10 mouse cellular contexts compared by ENCODE assay signal in the genomic region with DNA sequence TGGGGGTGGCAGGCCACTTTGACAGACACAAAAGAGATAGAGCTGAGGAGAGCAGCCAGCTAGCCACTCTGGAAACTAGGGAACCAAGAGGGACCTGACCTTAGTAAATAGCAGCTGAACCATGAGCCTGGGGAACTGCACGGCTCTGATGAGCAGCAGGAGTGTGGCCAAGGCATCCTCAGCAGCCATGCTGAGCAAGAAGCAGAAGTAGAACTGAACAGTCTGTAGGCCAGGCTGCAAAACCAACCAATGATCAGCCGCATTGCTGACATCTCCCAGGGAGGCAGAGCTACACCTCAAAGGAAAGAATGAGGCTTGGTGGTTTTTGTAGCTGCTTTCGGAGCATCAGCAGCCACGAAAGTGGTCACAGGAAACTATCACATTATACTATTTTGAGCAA.
DNase-seq lines count a peak whose midpoint lies in the region; ATAC-seq and TF ChIP-seq lines count a peak whose summit lies in the region.
"Had no signal": no experiment of that assay in that cellular context is flagged by ENCODE, and none has a peak within 500 bp of the region (broad histone marks: within the 10 kb centered on the region; RNA-seq: fewer than 3 reads in every experiment).

No protein-coding gene starts in this region.

- H3K9me3 ChIP-seq in liver, embryonic 13.5 days (replicated peaks), result no peaks in the 10 kb centered on the region
- H3K9me3 ChIP-seq in liver, postnatal 0 days (ENCODE audit: low read length), result no peaks in the 10 kb centered on the region
- H3K9me3 ChIP-seq in stomach, postnatal 0 days (ENCODE audit: control insufficient read depth, low read length), result no peaks in the 10 kb centered on the region

- H3K4me3 ChIP-seq in liver, embryonic 13.5 days (replicated peaks), result no peak overlapping the region
- no peak overlapping the region for H3K4me3 ChIP-seq in liver, postnatal 0 days (ENCODE audit: low read depth, low read length)
- no peak overlapping the region for H3K4me3 ChIP-seq in stomach, postnatal 0 days (ENCODE audit: low read depth, low read length)

- no peak overlapping the region for H3K27ac ChIP-seq in liver, embryonic 13.5 days
- H3K27ac ChIP-seq in liver, postnatal 0 days (ENCODE audit: low read depth), result no peak overlapping the region
- H3K27ac ChIP-seq in stomach, postnatal 0 days (replicated peaks), result peak overlapping the region; percentile 45; the same call in 1 of the 2 replicates

- no peak overlapping the region for H3K9ac ChIP-seq in liver, embryonic 13.5 days
- H3K9ac ChIP-seq in liver, postnatal 0 days (replicated peaks), result no peak overlapping the region
- H3K9ac ChIP-seq in stomach, postnatal 0 days (ENCODE audit: low read length), result no peak overlapping the region

- peak; percentile 1 for DNase-seq in liver, embryonic 13.5 days
- DNase-seq in liver, postnatal 0 days, result no peak
- DNase-seq in stomach, postnatal 0 days (ENCODE audit: low spot score), result no peak
- DNase-seq in adrenal gland, postnatal 10 days, result no peak
- no peak for DNase-seq in left cerebral cortex, adult 8-10 months (ENCODE audit: low spot score in 2 of 2)
- DNase-seq in frontal cortex, postnatal 25 days (ENCODE audit: low spot score in 2 of 2), result no peak
- DNase-seq: cerebellum, postnatal 36 days; kidney, adult 9 months had no signal

- no peak for TF ChIP-seq EP300 in liver, postnatal 0 days (IDR thresholded peaks at IDR 0.05; ENCODE audit: low read depth)
- TF ChIP-seq EP300 in stomach, postnatal 0 days (optimal IDR thresholded peaks at IDR 0.05), result no peak

- no peaks in the 10 kb centered on the region for H3K36me3 ChIP-seq in liver, embryonic 13.5 days
- H3K36me3 ChIP-seq in liver, postnatal 0 days (replicated peaks; ENCODE audit: insufficient read depth, low read length), result no peaks in the 10 kb centered on the region
- H3K36me3 ChIP-seq in stomach, postnatal 0 days (ENCODE audit: control insufficient read depth, insufficient read depth, low read length), result no peaks in the 10 kb centered on the region

- TF ChIP-seq CTCF in liver, postnatal 0 days (IDR thresholded peaks at IDR 0.05; ENCODE audit: low read depth), result no peak
- TF ChIP-seq CTCF in stomach, postnatal 0 days (IDR thresholded peaks at IDR 0.05; ENCODE audit: low read depth), result no peak

- WGBS in liver, embryonic 13.5 days (ENCODE audit: insufficient replicate concordance), result 26% methylated on average over 4 of the region's 4 CpGs
- 29% methylated on average over 4 of the region's 4 CpGs for WGBS in liver, postnatal 0 days (ENCODE audit: insufficient replicate concordance)
- 72% methylated on average over 4 of the region's 4 CpGs for WGBS in stomach, postnatal 0 days

- H3K4me2 ChIP-seq in liver, embryonic 13.5 days, result no peak overlapping the region
- H3K4me2 ChIP-seq in liver, postnatal 0 days (ENCODE audit: low read depth, low read length), result no peak overlapping the region
- no peak overlapping the region for H3K4me2 ChIP-seq in stomach, postnatal 0 days (replicated peaks; ENCODE audit: low read depth)

- H3K4me1 ChIP-seq in liver, embryonic 13.5 days (replicated peaks), result no peaks in the 10 kb centered on the region
- H3K4me1 ChIP-seq in liver, postnatal 0 days (ENCODE audit: insufficient read depth), result no peaks in the 10 kb centered on the region
- H3K4me1 ChIP-seq in stomach, postnatal 0 days (replicated peaks; ENCODE audit: control insufficient read depth, insufficient read depth), result no peaks in the 10 kb centered on the region

- no peaks in the 10 kb centered on the region for H3K27me3 ChIP-seq in liver, embryonic 13.5 days
- H3K27me3 ChIP-seq in liver, postnatal 0 days (ENCODE audit: insufficient read depth, low read length), result no peaks in the 10 kb centered on the region
- H3K27me3 ChIP-seq in stomach, postnatal 0 days (ENCODE audit: control insufficient read depth, insufficient read depth, low read length), result no peaks in the 10 kb centered on the region

- ATAC-seq in liver, embryonic 13.5 days (ENCODE audit: low read depth), result no peak
- ATAC-seq in liver, postnatal 0 days, result no peak
- ATAC-seq in CD4-positive, CD25-positive, alpha-beta regulatory T cell, adult 4 months, result peak; percentile 90
- peak; percentile 82 for ATAC-seq in granulocyte monocyte progenitor cell, adult 5-6 weeks (replicated peaks; ENCODE audit: poor library complexity, severe bottlenecking)
- ATAC-seq in stomach, postnatal 0 days (ENCODE audit: low FRiP score, low TSS enrichment), result no peak

Comparison
In these comparisons a context has a peak if more than half of its experiments do, and no peak if none do; other contexts are left out.
1. ATAC-seq: peak in CD4-positive, CD25-positive, alpha-beta regulatory T cell, adult 4 months (single experiment) and granulocyte monocyte progenitor cell, adult 5-6 weeks (single experiment); none in liver, embryonic 13.5 days (single experiment), liver, postnatal 0 days (single experiment) and stomach, postnatal 0 days (single experiment).